Mouse (Mus musculus) ES-E14 (cell line): ENCODE results near the gene Lin7c. TPM values are rescaled to one million over a fixed set of nuclear protein-coding genes. Genes with fewer than 3 reads are reported as not detected.

Experiments
- DNase-seq: peaks from one replicate; pipeline ENCODE4 v3.0.0-alpha.2; 2013; ENCODE audit warnings: low read depth, low spot score
- H3K27ac ChIP-seq: 2 replicates; pipeline ENCODE4 v1.5.1; 2012; ENCODE audit warnings: low read depth, mild to moderate bottlenecking, low read length, moderate library complexity, mixed read lengths; ENCODE audit not compliant: poor library complexity, insufficient read depth, severe bottlenecking
- H3K36me3 ChIP-seq: 2 replicates; pipeline ENCODE4 v1.6.1; 2012; ENCODE audit warnings: mild to moderate bottlenecking, low read length, moderate library complexity, mixed read lengths; ENCODE audit not compliant: control insufficient read depth, poor library complexity, insufficient read depth, severe bottlenecking
- H3K4me1 ChIP-seq, 2 experiments: fragments of 150-350 bp in 1 of 2; sonication (generic) in 1 of 2; 2 replicates each; pipeline ENCODE4 v1.6.1; 2012; ENCODE audit warnings: low read length in 2 of 2, mild to moderate bottlenecking in 1 of 2, mixed read lengths in 1 of 2; ENCODE audit not compliant: control insufficient read depth in 2 of 2, insufficient read depth in 2 of 2, poor library complexity in 1 of 2
- H3K4me3 ChIP-seq, 2 experiments: fragments of 150-350 bp in 1 of 2; sonication (generic) in 1 of 2; 2 replicates each; pipeline ENCODE4 v1.5.1; 2012; ENCODE audit warnings: low read length in 2 of 2, low read depth in 1 of 2, mild to moderate bottlenecking in 1 of 2, mixed read lengths in 1 of 2; ENCODE audit not compliant: insufficient read depth in 1 of 2, poor library complexity in 1 of 2, severe bottlenecking in 1 of 2
- H3K9ac ChIP-seq: 2 replicates; pipeline ENCODE4 v1.6.1; 2012; ENCODE audit warnings: low read depth, mild to moderate bottlenecking, low read length, mixed read lengths; ENCODE audit not compliant: poor library complexity, insufficient read depth, severe bottlenecking
- H3K9me3 ChIP-seq: fragments of 150-350 bp; sonication (generic); 2 replicates; pipeline ENCODE4 v1.6.1; 2012; ENCODE audit warnings: low read depth, mild to moderate bottlenecking, low read length; ENCODE audit not compliant: control insufficient read depth, insufficient read depth
- CHD2 ChIP-seq: IDR thresholded peaks from 2 replicates; pipeline ENCODE4 v1.6.1; 2014; ENCODE audit warnings: mild to moderate bottlenecking, low read depth, low read length, inconsistent platforms
- HCFC1 ChIP-seq: IDR thresholded peaks from 2 replicates; pipeline ENCODE4 v1.6.1; 2012; ENCODE audit warnings: low read length, inconsistent platforms, borderline replicate concordance; ENCODE audit not compliant: insufficient read depth
- MAFK ChIP-seq: IDR thresholded peaks from 2 replicates; pipeline ENCODE4 v1.6.1; 2014; ENCODE audit warnings: mild to moderate bottlenecking, low read depth, low read length, inconsistent platforms; ENCODE audit not compliant: insufficient read depth
- ZC3H11A ChIP-seq: IDR thresholded peaks from 2 replicates; pipeline ENCODE4 v1.6.1; 2012; ENCODE audit warnings: low read depth, mild to moderate bottlenecking, inconsistent platforms, low read length, borderline replicate concordance
- ZNF384 ChIP-seq: IDR thresholded peaks from 2 replicates; pipeline ENCODE4 v1.6.1; 2012; ENCODE audit warnings: low read depth, low read length, inconsistent platforms
- in situ Hi-C, 2 experiments: fragments of 600-800 bp; cut with MboI; formaldehyde crosslinking; loops; one replicate each; pipeline ENCODE4 v1.15.1; 2025; ENCODE audit warnings: low sequenced_read_pairs in 2 of 2, inconsistent platforms in 1 of 2; ENCODE audit not compliant: unreplicated experiment in 2 of 2
- total RNA-seq: library from RNA; depleted of rRNA; stranded (reverse); fragments of 300-350 nt; gene quantifications from 2 replicates; pipeline ENCODE4 v1.2.3, GENCODE M21; 2012

Lin7c gene
- total RNA-seq, 1 experiment, result 71.8 TPM

DNA sequence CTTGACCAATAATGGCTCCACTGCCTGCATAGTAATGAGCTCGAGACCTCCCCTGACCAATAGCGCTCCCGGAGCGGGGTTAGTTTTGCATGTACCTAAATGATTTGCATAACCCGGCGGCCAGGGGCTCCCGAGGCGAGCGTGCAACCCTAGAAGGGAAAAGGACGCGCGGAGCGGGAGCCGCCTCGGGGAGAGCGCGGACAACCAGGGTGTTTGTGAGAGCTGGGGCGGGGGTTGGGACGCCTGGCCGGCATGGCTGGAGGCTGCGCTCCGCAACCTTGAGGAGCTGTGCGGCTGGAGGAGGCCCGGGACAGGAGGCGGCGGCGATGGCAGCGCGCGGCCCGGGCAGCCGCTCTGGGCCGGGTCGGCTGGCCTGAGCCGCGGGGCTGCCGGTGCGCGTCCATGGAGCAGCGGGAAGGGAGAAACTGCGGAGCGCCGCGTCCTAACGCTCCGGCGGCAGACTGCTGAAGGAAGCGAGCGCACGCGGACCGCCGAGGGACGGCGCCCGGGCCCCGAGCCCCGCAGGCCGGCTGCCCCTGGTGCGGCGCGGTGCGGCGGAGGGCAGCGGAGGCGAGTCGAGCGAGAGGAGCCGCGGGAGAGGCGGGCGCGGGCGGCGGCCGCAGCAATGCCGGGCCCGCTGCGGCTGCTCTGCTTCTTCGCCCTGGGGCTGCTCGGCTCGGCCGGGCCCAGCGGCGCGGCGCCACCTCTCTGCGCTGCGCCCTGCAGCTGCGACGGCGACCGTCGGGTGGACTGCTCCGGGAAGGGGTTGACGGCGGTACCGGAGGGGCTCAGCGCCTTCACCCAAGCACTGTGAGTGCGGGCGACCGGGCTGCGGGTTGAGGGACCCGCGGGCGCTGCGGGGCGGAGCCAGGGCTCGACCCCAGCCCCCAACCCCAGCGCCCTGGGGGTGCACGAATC lies 27.1 kb downstream of the Lin7c start, which contains the start of gene Lgr4:
Lgr4 (plus strand) TSS at position 152 of the 918 bp plus-strand sequence.
- TF ChIP-seq CHD2, result no peak
- TF ChIP-seq MAFK, result no peak
- TF ChIP-seq ZNF384, result no peak
- TF ChIP-seq HCFC1, result peak; percentile 31; the same call in 1 of the 2 replicates
- H3K9ac ChIP-seq, result peak within 1 kb of the TSS; percentile 98
- H3K36me3 ChIP-seq, result peaks cover 2% of the 10 kb centered on the region
- H3K4me1 ChIP-seq, result peaks cover 7 to 12% of the 10 kb centered on the region in 2 experiments
- H3K9me3 ChIP-seq, result no peaks in the 10 kb centered on the region
- peak; percentile 95 for DNase-seq
- in situ Hi-C loops, result no loop called here
- H3K4me3 ChIP-seq, result peak within 1 kb of the TSS; percentile 93 to 96
- peak within 1 kb of the TSS; percentile 97 for H3K27ac ChIP-seq

DNA sequence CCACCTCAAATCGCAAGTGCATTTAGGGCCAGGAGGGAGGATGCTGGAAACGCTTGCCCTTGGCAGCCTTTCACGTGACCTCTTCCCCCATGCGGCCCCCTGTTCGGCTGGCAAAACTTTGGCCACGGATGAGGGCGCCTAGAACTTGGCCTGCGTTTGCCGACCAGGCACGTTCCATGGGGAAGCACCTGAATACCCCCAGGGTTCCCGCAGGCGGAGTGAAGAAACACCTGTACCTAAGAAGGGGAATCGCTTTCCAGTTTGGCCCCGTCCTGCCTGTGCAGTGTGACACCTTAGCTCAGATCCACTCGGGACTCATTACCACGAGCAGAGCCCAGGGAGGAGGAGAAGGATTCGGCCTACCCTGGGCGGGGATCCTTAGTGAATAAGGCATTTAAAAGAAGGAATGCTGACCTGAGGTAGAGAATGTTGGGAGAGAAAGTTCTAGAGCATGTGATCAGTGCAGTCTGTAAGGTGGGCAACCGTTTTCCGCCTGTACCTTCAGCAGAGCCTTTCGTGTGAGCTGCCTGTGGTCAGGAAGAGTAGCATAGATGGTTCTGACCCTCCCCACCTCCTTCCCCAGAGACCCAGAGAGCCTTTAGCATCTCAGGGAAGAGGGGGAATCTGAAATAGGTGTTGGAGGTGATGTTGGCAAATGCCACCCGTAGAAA lies 28.1 kb downstream of the Lin7c start:
- Histone ChIP-seq H3K36me3 (peaks cover 2% of the 10 kb centered on the region), H3K4me1 (peaks cover 7 to 12% of the 10 kb centered on the region in 2 experiments), H3K9ac (peak overlapping the region; percentile 98), H3K9me3 (no peaks in the 10 kb centered on the region), H3K27ac (peak overlapping the region; percentile 41), H3K4me3 (peak overlapping the region; percentile 93 to 96)
- no peak for DNase-seq
- in situ Hi-C loops, result no loop called here
- no peak for TF ChIP-seq ZC3H11A
- TF ChIP-seq MAFK, result no peak
- TF ChIP-seq HCFC1, result no peak
- TF ChIP-seq ZNF384, result no peak
- TF ChIP-seq CHD2, result no peak

- Histone ChIP-seq H3K9me3 (no peaks in the 10 kb centered on the region), H3K4me3 (peak overlapping the region; percentile 24 to 43; a peak in 2 of 4 replicates), H3K27ac (no peak overlapping the region), H3K36me3 (peaks cover 3% of the 10 kb centered on the region), H3K9ac (peak overlapping the region; percentile 31; the same call in 1 of the 2 replicates), H3K4me1 (peaks cover 2 to 8% of the 10 kb centered on the region in 2 experiments; a peak in 3 of 4 replicates)
- TF ChIP-seq MAFK (no peak), CHD2 (no peak), ZC3H11A (no peak), HCFC1 (no peak), ZNF384 (no peak)
- in situ Hi-C loops, result no loop called here
- no peak for DNase-seq
Observed at GRCm38 (mm10) chr2:109920471-109920870, 29.8 kb downstream of the Lin7c start.

- no peak for DNase-seq
- H3K4me3 ChIP-seq, result no peak overlapping the region
- TF ChIP-seq ZNF384 (no peak), HCFC1 (no peak), MAFK (no peak), ZC3H11A (no peak), CHD2 (no peak)
- H3K9ac ChIP-seq, result no peak overlapping the region
- no peaks in the 10 kb centered on the region for H3K9me3 ChIP-seq
- peaks cover 2 to 14% of the 10 kb centered on the region in 2 experiments; a peak in 3 of 4 replicates for H3K4me1 ChIP-seq
- no peak overlapping the region for H3K27ac ChIP-seq
- peaks cover 9% of the 10 kb centered on the region for H3K36me3 ChIP-seq
- in situ Hi-C loops, result no loop called here
Observed at GRCm38 (mm10) chr2:109921298-109922035, 30.8 kb downstream of the Lin7c start.
